Mouse (Mus musculus): ENCODE measurements around the gene Erlin1. TPM values are rescaled to one million over a fixed set of nuclear protein-coding genes. Genes with fewer than 3 reads are reported as not detected.

Gene Erlin1
- total RNA-seq (2023), result 10 to 100 TPM; 29.6 to 41.3 TPM

GRCm38 (mm10) chr19:44069121-44069913 is at the start of gene Erlin1:
Gene Erlin1 (minus strand): TSS chr19:44069785.

GRCm38 (mm10) chr19:44106831-44107660 is 37.5 kb upstream of the Erlin1 start, which contains the start of gene Chuk:
Gene Chuk (minus strand): TSS chr19:44107480.

GRCm38 (mm10) chr19:44028972-44029371 is 40.6 kb downstream of the Erlin1 start, which contains the start of gene Cyp2c23:
Gene Cyp2c23 (minus strand): TSS chr19:44029208.

GRCm38 (mm10) chr19:43986069-43986794 is 83.4 kb downstream of the Erlin1 start, which contains the start of gene Cpn1:
Gene Cpn1 (minus strand): TSS chr19:43986556.

Other genes starting within 250 kb of the Erlin1 start
- 10 to 100 TPM; 18.9 to 20.0 TPM for gene Dnmbp, start 129.6 kb downstream of the Erlin1 start, total RNA-seq (2023)
- under 1 TPM in 1 of 2 experiments, not detected in 1; 0.18 TPM for gene Cpn1, start 83.2 kb downstream of the Erlin1 start, total RNA-seq (2023)
- gene Cyp2c23, start 40.6 kb downstream of the Erlin1 start, total RNA-seq (2023), result not detected
- 10 to 100 TPM; 33.1 to 39.0 TPM for gene Chuk, start 37.7 kb upstream of the Erlin1 start, total RNA-seq (2023)
- gene Cwf19l1, start 66.1 kb upstream of the Erlin1 start, total RNA-seq (2023), result 10 to 100 TPM; 10.2 to 10.4 TPM
- 10 to 100 TPM; 47.9 to 52.1 TPM for gene Bloc1s2, start 76.7 kb upstream of the Erlin1 start, total RNA-seq (2023)
- not detected for gene Pkd2l1, start 122.7 kb upstream of the Erlin1 start, total RNA-seq (2023)
- gene Scd3, start 133.5 kb upstream of the Erlin1 start, total RNA-seq (2023), result not detected
- gene Scd2, start 223.9 kb upstream of the Erlin1 start, total RNA-seq (2023), result 10 to 100 TPM; 12.2 to 13.1 TPM